Mouse (Mus musculus): Measurements from ENCODE around the gene Prkd3. TPM values are rescaled to one million over a fixed set of nuclear protein-coding genes. Genes with fewer than 3 reads are reported as not detected.

Prkd3 gene
- polyA plus RNA-seq, 1 experiment from 2014 or later: 17.0 TPM

GRCm38 (mm10) chr17:78953240-78953639 lies 67.4 kb downstream of the Prkd3 start:
- Histone ChIP-seq H3K36me3 (replicated peaks; ENCODE audit: insufficient read depth, low read length) (peaks cover 69% of the 10 kb centered on the region), H3K27me3 (ENCODE audit: insufficient read depth, low read length) (no peaks in the 10 kb centered on the region), H3K9me3 (ENCODE audit: low read length) (no peaks in the 10 kb centered on the region), H3K4me2 (ENCODE audit: low read depth, low read length) (no peak overlapping the region), H3K4me3 (ENCODE audit: low read depth, low read length) (no peak overlapping the region), H3K9ac (replicated peaks) (no peak overlapping the region), H3K4me1 (ENCODE audit: insufficient read depth) (no peaks in the 10 kb centered on the region), H3K27ac (ENCODE audit: low read depth) (no peak overlapping the region)
- TF ChIP-seq EP300 (IDR thresholded peaks at IDR 0.05; ENCODE audit: low read depth) (no peak), CTCF (IDR thresholded peaks at IDR 0.05; ENCODE audit: low read depth) (no peak)
- DNase-seq (no peak), ATAC-seq (no peak)
- 70% methylated on average over 8 of the region's 8 CpGs for WGBS (ENCODE audit: insufficient replicate concordance)

DNA sequence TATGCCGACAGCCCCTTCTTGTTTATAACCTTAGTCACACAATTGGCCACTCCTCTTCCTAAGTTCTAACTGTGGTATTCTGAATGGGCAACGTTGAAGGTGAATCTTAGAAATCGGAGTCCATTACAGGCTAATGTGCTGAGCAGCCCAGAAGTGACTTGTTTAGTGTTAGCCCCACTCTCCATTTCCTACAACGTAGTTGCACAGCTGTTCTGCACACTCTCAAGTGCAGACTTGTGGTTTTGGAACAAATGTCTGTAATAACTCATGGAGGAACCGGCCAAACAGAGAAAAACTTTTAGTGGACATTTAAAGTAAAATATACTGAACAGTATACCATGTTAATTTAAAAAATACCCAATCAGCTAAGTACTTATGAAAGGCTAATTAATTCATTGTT lies 68.5 kb downstream of the Prkd3 start:
- Histone ChIP-seq H3K27me3 (ENCODE audit: insufficient read depth, low read length) (no peaks in the 10 kb centered on the region), H3K4me1 (ENCODE audit: insufficient read depth) (no peaks in the 10 kb centered on the region), H3K36me3 (replicated peaks; ENCODE audit: insufficient read depth, low read length) (peaks cover 62% of the 10 kb centered on the region), H3K4me2 (ENCODE audit: low read depth, low read length) (no peak overlapping the region), H3K9ac (replicated peaks) (no peak overlapping the region), H3K4me3 (ENCODE audit: low read depth, low read length) (no peak overlapping the region), H3K27ac (ENCODE audit: low read depth) (no peak overlapping the region), H3K9me3 (ENCODE audit: low read length) (no peaks in the 10 kb centered on the region)
- 83% methylated on average over 5 of the region's 5 CpGs for WGBS (ENCODE audit: insufficient replicate concordance)
- DNase-seq: no peak
- TF ChIP-seq EP300 (IDR thresholded peaks at IDR 0.05; ENCODE audit: low read depth) (no peak), CTCF (IDR thresholded peaks at IDR 0.05; ENCODE audit: low read depth) (no peak)
- ATAC-seq: no peak

- no peak overlapping the region for H3K4me3 ChIP-seq (ENCODE audit: low read depth, low read length)
- TF ChIP-seq CTCF (IDR thresholded peaks at IDR 0.05; ENCODE audit: low read depth): no peak
- no peak for TF ChIP-seq EP300 (IDR thresholded peaks at IDR 0.05; ENCODE audit: low read depth)
- no peaks in the 10 kb centered on the region for H3K27me3 ChIP-seq (ENCODE audit: insufficient read depth, low read length)
- H3K4me2 ChIP-seq (ENCODE audit: low read depth, low read length): no peak overlapping the region
- H3K9me3 ChIP-seq (ENCODE audit: low read length): no peaks in the 10 kb centered on the region
- H3K36me3 ChIP-seq (replicated peaks; ENCODE audit: insufficient read depth, low read length): peaks cover 61% of the 10 kb centered on the region
- DNase-seq (no peak), ATAC-seq (no peak)
- no peak overlapping the region for H3K27ac ChIP-seq (ENCODE audit: low read depth)
- no peak overlapping the region for H3K9ac ChIP-seq (replicated peaks)
- 65% methylated on average over 5 of the region's 5 CpGs for WGBS (ENCODE audit: insufficient replicate concordance)
- H3K4me1 ChIP-seq (ENCODE audit: insufficient read depth): no peaks in the 10 kb centered on the region
These were observed 69.4 kb downstream of the Prkd3 start for GRCm38 (mm10) chr17:78951225-78951624.

- Histone ChIP-seq H3K27ac (ENCODE audit: low read depth) (no peak overlapping the region), H3K27me3 (ENCODE audit: insufficient read depth, low read length) (no peaks in the 10 kb centered on the region), H3K9ac (replicated peaks) (no peak overlapping the region), H3K36me3 (replicated peaks; ENCODE audit: insufficient read depth, low read length) (peaks cover 22% of the 10 kb centered on the region), H3K9me3 (ENCODE audit: low read length) (no peaks in the 10 kb centered on the region), H3K4me3 (ENCODE audit: low read depth, low read length) (no peak overlapping the region), H3K4me2 (ENCODE audit: low read depth, low read length) (no peak overlapping the region), H3K4me1 (ENCODE audit: insufficient read depth) (peaks cover 3% of the 10 kb centered on the region)
- TF ChIP-seq CTCF (IDR thresholded peaks at IDR 0.05; ENCODE audit: low read depth): no peak
- TF ChIP-seq EP300 (IDR thresholded peaks at IDR 0.05; ENCODE audit: low read depth): no peak
- no peak for ATAC-seq
- WGBS (ENCODE audit: insufficient replicate concordance): 78% methylated on average over 11 of the region's 11 CpGs
- no peak for DNase-seq
These were observed 78.0 kb downstream of the Prkd3 start for GRCm38 (mm10) chr17:78942579-78942978.

GRCm38 (mm10) chr17:78938927-78939326 lies 81.7 kb downstream of the Prkd3 start:
- Histone ChIP-seq H3K4me1 (ENCODE audit: insufficient read depth) (peaks cover 14% of the 10 kb centered on the region), H3K4me3 (ENCODE audit: low read depth, low read length) (no peak overlapping the region), H3K9me3 (ENCODE audit: low read length) (no peaks in the 10 kb centered on the region), H3K27me3 (ENCODE audit: insufficient read depth, low read length) (no peaks in the 10 kb centered on the region), H3K27ac (ENCODE audit: low read depth) (no peak overlapping the region), H3K36me3 (replicated peaks; ENCODE audit: insufficient read depth, low read length) (peaks cover 29% of the 10 kb centered on the region), H3K4me2 (ENCODE audit: low read depth, low read length) (no peak overlapping the region), H3K9ac (replicated peaks) (no peak overlapping the region)
- ATAC-seq (no peak), DNase-seq (no peak)
- no peak for TF ChIP-seq CTCF (IDR thresholded peaks at IDR 0.05; ENCODE audit: low read depth)
- TF ChIP-seq EP300 (IDR thresholded peaks at IDR 0.05; ENCODE audit: low read depth): no peak
- WGBS (ENCODE audit: insufficient replicate concordance): 59% methylated on average over 4 of the region's 4 CpGs

DNA sequence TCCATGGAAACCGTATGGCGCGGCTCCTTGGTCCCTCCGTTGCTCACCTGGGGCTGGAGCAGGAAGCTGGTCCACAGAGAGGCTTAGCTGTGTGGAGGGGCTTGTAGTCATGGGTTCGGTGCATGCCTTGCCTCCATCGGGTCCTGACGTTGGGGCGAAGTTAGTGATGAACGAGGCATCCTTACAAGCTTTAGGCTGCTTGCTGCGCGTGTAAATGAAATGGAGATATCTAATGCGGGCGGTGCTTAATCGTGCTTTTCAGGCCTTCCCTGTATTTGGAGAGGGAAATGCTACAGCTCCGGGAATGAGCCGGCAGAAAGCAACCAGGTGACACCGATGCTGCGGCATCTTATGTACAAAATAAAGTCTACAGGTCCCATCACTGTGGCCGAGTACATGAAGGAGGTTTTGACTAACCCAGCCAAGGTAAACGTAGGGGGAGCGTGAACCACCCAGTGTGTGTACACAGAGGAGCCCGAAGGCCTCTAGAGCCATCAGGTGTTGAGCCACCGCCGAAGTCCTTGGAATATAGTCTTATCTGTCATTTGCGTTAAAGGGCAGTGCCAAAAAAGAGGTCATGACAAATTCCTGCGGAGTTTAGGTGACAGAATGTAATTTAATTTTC lies 83.3 kb downstream of the Prkd3 start:
- H3K36me3 ChIP-seq (replicated peaks; ENCODE audit: insufficient read depth, low read length): peaks cover 40% of the 10 kb centered on the region
- ATAC-seq: peak; percentile 18; the same call in 1 of the 2 replicates
- DNase-seq: peak; percentile 18
- TF ChIP-seq EP300 (IDR thresholded peaks at IDR 0.05; ENCODE audit: low read depth) (no peak), CTCF (IDR thresholded peaks at IDR 0.05; ENCODE audit: low read depth) (no peak)
- peak overlapping the region; percentile 88 for H3K4me3 ChIP-seq (ENCODE audit: low read depth, low read length)
- peak overlapping the region; percentile 86 for H3K9ac ChIP-seq (replicated peaks)
- H3K4me2 ChIP-seq (ENCODE audit: low read depth, low read length): peak overlapping the region; percentile 80
- H3K27me3 ChIP-seq (ENCODE audit: insufficient read depth, low read length): no peaks in the 10 kb centered on the region
- H3K27ac ChIP-seq (ENCODE audit: low read depth): peak overlapping the region; percentile 41; the same call in 1 of the 2 replicates
- H3K9me3 ChIP-seq (ENCODE audit: low read length): no peaks in the 10 kb centered on the region
- WGBS (ENCODE audit: insufficient replicate concordance): 10% methylated on average over 26 of the region's 26 CpGs
- peaks cover 14% of the 10 kb centered on the region for H3K4me1 ChIP-seq (ENCODE audit: insufficient read depth)

All from liver, postnatal 0 days (tissue).